Mouse (Mus musculus) activated CD4-positive, CD25-positive, alpha-beta regulatory T cell, adult 9 weeks (primary cell): ENCODE data around the gene Gm3415. TPM values are rescaled to one million over a fixed set of nuclear protein-coding genes. Genes with fewer than 3 reads are reported as not detected.

Experiments
- polyA plus RNA-seq: library from polyadenylated mRNA; unstranded; fragments of 100-300 nt; shearing (Covaris generic); gene quantifications from one replicate; pipeline ENCODE4 v1.2.1, GENCODE M21; 2017

Gene Gm3415
- not detected for polyA plus RNA-seq

DNA sequence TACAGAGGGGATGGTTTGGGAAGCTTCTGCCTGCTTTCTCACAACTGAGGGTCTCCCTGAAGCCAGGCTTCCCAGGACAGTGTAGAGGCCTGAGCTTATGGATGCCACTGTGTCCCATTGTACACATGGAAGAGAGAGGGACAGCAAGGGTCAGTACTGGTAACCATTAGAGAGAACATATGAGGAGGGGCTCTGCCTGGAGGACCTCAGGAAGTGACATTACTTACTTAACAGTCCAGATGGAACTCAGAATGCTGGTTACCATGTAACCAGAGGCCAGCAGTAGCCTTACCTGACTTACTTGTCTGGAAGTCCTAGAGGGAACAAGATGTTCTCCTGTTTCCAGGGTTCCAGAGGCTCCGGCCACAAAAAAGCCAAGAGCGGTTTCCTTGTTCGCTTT lies at the start of gene Gm3415:
TSS of gene Gm3415 (plus strand) at position 301 of the 400 bp plus-strand sequence.

DNA sequence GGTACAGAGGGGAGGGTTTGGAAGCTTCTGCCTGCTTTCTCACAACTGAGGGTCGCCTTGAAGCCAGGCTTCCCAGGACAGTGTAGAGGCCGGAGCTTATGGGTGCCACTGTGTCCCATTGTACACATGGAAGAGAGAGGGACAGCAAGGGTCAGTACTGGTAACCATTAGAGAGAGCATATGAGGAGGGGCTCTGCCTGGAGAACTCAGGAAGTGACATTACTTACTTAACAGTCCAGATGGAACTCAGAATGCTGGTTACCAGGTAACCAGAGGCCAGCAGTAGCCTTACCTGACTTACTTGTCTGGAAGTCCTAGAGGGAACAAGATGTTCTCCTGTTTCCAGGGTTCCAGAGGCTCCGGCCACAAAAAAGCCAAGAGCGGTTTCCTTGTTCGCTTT lies 42.1 kb upstream of the Gm3415 start, which contains the start of gene Gm3402:
TSS of gene Gm3402 (plus strand) at position 301 of the 400 bp plus-strand sequence.

DNA sequence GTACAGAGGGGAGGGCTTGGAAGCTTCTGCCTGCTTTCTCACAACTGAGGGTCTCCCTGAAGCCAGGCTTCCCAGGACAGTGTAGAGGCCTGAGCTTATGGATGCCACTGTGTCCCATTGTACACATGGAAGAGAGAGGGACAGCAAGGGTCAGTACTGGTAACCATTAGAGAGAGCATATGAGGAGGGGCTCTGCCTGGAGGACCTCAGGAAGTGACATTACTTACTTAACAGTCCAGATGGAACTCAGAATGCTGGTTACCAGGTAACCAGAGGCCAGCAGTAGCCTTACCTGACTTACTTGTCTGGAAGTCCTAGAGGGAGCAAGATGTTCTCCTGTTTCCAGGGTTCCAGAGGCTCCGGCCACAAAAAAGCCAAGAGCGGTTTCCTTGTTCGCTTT lies 30.4 kb upstream of the Gm3415 start, which contains the start of gene Gm3404:
TSS of gene Gm3404 (plus strand) at position 301 of the 400 bp plus-strand sequence.

DNA sequence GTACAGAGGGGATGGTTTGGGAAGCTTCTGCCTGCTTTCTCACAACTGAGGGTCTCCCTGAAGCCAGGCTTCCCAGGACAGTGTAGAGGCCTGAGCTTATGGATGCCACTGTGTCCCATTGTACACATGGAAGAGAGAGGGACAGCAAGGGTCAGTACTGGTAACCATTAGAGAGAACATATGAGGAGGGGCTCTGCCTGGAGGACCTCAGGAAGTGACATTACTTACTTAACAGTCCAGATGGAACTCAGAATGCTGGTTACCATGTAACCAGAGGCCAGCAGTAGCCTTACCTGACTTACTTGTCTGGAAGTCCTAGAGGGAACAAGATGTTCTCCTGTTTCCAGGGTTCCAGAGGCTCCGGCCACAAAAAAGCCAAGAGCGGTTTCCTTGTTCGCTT lies 18.6 kb upstream of the Gm3415 start, which contains the start of gene Gm3409:
TSS of gene Gm3409 (plus strand) at position 301 of the 400 bp plus-strand sequence.

DNA sequence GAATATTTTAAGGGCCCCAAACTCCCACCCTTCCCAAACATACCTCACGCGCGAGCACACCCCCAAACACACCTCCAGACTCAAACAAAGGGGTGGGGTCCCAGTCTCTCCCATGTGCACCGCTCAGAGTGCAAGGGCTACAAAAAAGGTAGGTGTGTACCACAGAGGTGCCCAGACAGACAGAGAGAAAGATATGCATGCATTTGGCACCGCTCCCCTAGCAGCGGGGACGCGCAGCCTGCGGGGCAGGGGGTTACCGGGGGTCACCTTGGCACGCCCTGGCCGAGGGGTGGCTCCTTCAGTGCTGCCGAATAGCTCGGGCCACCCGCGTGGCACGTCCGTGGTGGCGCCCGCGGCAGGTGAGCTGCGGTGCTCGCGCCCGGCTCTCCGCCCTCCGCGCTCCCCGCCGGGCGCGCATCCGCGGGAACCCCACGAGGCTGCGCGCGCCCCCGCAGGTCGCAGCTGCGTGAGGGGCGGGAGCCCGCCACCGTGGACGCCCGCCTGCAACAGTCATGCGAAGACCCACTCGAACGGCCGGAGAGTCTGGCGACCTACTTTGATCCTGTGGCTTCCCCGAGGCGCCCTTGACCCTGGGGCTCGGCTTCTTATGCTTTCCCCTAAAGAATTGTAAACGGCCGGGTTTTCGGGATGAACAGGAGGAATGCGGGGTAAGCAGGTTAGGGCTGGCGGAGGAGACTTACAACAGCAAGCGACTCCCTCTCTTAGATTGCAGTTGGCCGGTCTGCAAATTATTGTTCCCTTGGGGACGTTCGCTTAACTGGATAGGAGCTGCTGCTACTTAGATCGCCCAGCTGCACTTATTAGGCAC lies 28.8 kb downstream of the Gm3415 start, which contains the start of gene Gpr12:
TSS of gene Gpr12 (minus strand) at position 762 of the 829 bp plus-strand sequence.

Other genes with a start within 250 kb of the Gm3415 start
- gene Wasf3, start 171.2 kb upstream of the Gm3415 start, polyA plus RNA-seq: not detected
- gene Gm6408, start 74.2 kb upstream of the Gm3415 start, polyA plus RNA-seq: not detected
- gene Gm6370, start 64.8 kb upstream of the Gm3415 start, polyA plus RNA-seq: not detected
- gene 4930449I24Rik, start 53.7 kb upstream of the Gm3415 start, polyA plus RNA-seq: not detected
- not detected for gene Gm3402, start 42.0 kb upstream of the Gm3415 start, polyA plus RNA-seq
- gene Gm3404, start 30.3 kb upstream of the Gm3415 start, polyA plus RNA-seq: not detected
- gene Gm3409, start 18.5 kb upstream of the Gm3415 start, polyA plus RNA-seq: not detected
- gene Gpr12, start 29.1 kb downstream of the Gm3415 start, polyA plus RNA-seq: not detected
- 3.2 TPM for gene Usp12, start 238.9 kb downstream of the Gm3415 start, polyA plus RNA-seq